8 mouse cellular contexts compared by ENCODE assay signal in genomic region chr7:19823256-19824181, GRCm38 (mm10). TPM values are rescaled to one million over a fixed set of nuclear protein-coding genes. Genes with fewer than 3 reads are reported as not detected.
DNase-seq lines count a peak whose midpoint lies in the region; ATAC-seq and TF ChIP-seq lines count a peak whose summit lies in the region.

No protein-coding gene starts in this region.

- H3K36me3 ChIP-seq in spleen, adult 2 months (ENCODE audit: control insufficient read depth, insufficient read depth, low read length): 0 out of 2 replicates have a peak, but pooled peaks cover 2% of the 10 kb centered on the region
- no peaks in the 10 kb centered on the region for H3K36me3 ChIP-seq in embryonic facial prominence, embryonic 11.5 days (replicated peaks; ENCODE audit: control insufficient read depth, insufficient read depth, low read depth, low read length)

- peak overlapping the region; percentile 15; the same call in 1 of the 2 replicates for H3K9ac ChIP-seq in embryonic facial prominence, embryonic 11.5 days (replicated peaks; ENCODE audit: low read length)

- no peak for DNase-seq in spleen, adult 2 months (ENCODE audit: low read depth in 1 of 2, low spot score in 2 of 2)
- no peak for DNase-seq in spleen, postnatal 36 days (ENCODE audit: low spot score in 2 of 2)
- DNase-seq in embryonic facial prominence, embryonic 11.5 days (ENCODE audit: low spot score): no peak
- DNase-seq in kidney, postnatal 10 days: peak; percentile 47
- DNase-seq in monocyte, adult 2 months (ENCODE audit: low read depth in 1 of 2, low spot score in 2 of 2): peak; percentile 54 to 56
- DNase-seq in gastrocnemius, postnatal 25 days: no peak
- DNase-seq in ovary, postnatal 10 days (ENCODE audit: low spot score): no peak
- DNase-seq in cerebellum, postnatal 10 days: no peak

- peak overlapping the region; percentile 12; the same call in 1 of the 2 replicates for H3K4me3 ChIP-seq in spleen, adult 2 months (ENCODE audit: extremely low read depth, insufficient read depth, insufficient read length)
- no peak overlapping the region for H3K4me3 ChIP-seq in embryonic facial prominence, embryonic 11.5 days (ENCODE audit: low read depth, low read length)

- no peaks in the 10 kb centered on the region for H3K27me3 ChIP-seq in spleen, adult 2 months (ENCODE audit: control insufficient read depth, insufficient read depth, low read length)
- peaks cover 14% of the 10 kb centered on the region for H3K27me3 ChIP-seq in embryonic facial prominence, embryonic 11.5 days (ENCODE audit: control insufficient read depth, insufficient read depth, low read length)

- no peaks in the 10 kb centered on the region for H3K9me3 ChIP-seq in embryonic facial prominence, embryonic 11.5 days (replicated peaks; ENCODE audit: control insufficient read depth, low read length)

- peak overlapping the region; percentile 81 for H3K27ac ChIP-seq in spleen, adult 2 months (ENCODE audit: insufficient read depth, low read length)
- H3K27ac ChIP-seq in embryonic facial prominence, embryonic 11.5 days (replicated peaks; ENCODE audit: low read depth, low read length): peak overlapping the region; percentile 83

- no peak for TF ChIP-seq POLR2A in spleen, adult 2 months (IDR thresholded peaks at IDR 0.05; ENCODE audit: low read depth, low read length)

- no peak for ATAC-seq in embryonic facial prominence, embryonic 11.5 days (replicated peaks; ENCODE audit: insufficient number of reproducible peaks, low FRiP score, low TSS enrichment, low read depth)

- H3K4me1 ChIP-seq in spleen, adult 2 months (ENCODE audit: control insufficient read depth, insufficient read depth, insufficient read length): peaks cover 42% of the 10 kb centered on the region
- peaks cover 8% of the 10 kb centered on the region; the same call in 1 of the 2 replicates for H3K4me1 ChIP-seq in embryonic facial prominence, embryonic 11.5 days (ENCODE audit: control insufficient read depth, insufficient read depth, low read length)

- peak overlapping the region; percentile 23; the same call in 1 of the 2 replicates for H3K4me2 ChIP-seq in embryonic facial prominence, embryonic 11.5 days (ENCODE audit: low read depth, low read length)

- 24% methylated on average over 16 of the region's 16 CpGs for WGBS in spleen, adult 2 months
- WGBS in embryonic facial prominence, embryonic 11.5 days: 17% methylated on average over 16 of the region's 16 CpGs

- no peak for TF ChIP-seq CTCF in spleen, adult 2 months (IDR thresholded peaks at IDR 0.05; ENCODE audit: extremely low read depth, insufficient read depth, insufficient read length, insufficient replicate concordance)

RNA-seq across cellular contexts. Expression of gene Bcl3, which starts 0.9 kb away (rescaled TPM):
- 102 and 149 TPM in 2 replicates for polyA plus RNA-seq in spleen, adult 2 months (2012; rRNA removed)
- 1.4 and 2.2 TPM in 2 replicates for polyA plus RNA-seq in embryonic facial prominence, embryonic 11.5 days (2014; fragmentation: Nextera tagmentation; extraction: Ambion mirVana)
- total RNA-seq in gastrocnemius, postnatal 25 days (2021): 1 to 10 TPM; 1.2 TPM

RNA-seq across cellular contexts. Expression of gene Cblc, which starts 26.9 kb away (rescaled TPM):
- 1.4 TPM in 2 replicates for polyA plus RNA-seq in spleen, adult 2 months (2012; rRNA removed)
- polyA plus RNA-seq in embryonic facial prominence, embryonic 11.5 days (2014; fragmentation: Nextera tagmentation; extraction: Ambion mirVana): 1.1 and 1.7 TPM in 2 replicates
- total RNA-seq in gastrocnemius, postnatal 25 days (2021): not detected

RNA-seq across cellular contexts. Expression of gene Gm19345, which starts 28.3 kb away (rescaled TPM):
- 0.45 TPM in 1 of 2 replicates, not detected in the other for polyA plus RNA-seq in spleen, adult 2 months (2012; rRNA removed)
- not detected in 2 replicates for polyA plus RNA-seq in embryonic facial prominence, embryonic 11.5 days (2014; fragmentation: Nextera tagmentation; extraction: Ambion mirVana)
- not detected for total RNA-seq in gastrocnemius, postnatal 25 days (2021)

RNA-seq across cellular contexts. Expression of gene Ceacam16, which starts 37.6 kb away (rescaled TPM):
- polyA plus RNA-seq in spleen, adult 2 months (2012; rRNA removed): 17.0 and 21.7 TPM in 2 replicates
- polyA plus RNA-seq in embryonic facial prominence, embryonic 11.5 days (2014; fragmentation: Nextera tagmentation; extraction: Ambion mirVana): not detected in 2 replicates
- total RNA-seq in gastrocnemius, postnatal 25 days (2021): not detected

RNA-seq across cellular contexts. Expression of gene Bcam, which starts 52.7 kb away (rescaled TPM):
- polyA plus RNA-seq in spleen, adult 2 months (2012; rRNA removed): 30.1 and 39.8 TPM in 2 replicates
- polyA plus RNA-seq in embryonic facial prominence, embryonic 11.5 days (2014; fragmentation: Nextera tagmentation; extraction: Ambion mirVana): 43.8 and 52.0 TPM in 2 replicates
- 10 to 100 TPM; 25.3 to 33.9 TPM for total RNA-seq in gastrocnemius, postnatal 25 days (2021)

Comparison
In these comparisons a context has a peak if more than half of its experiments do, and no peak if none do; other contexts are left out.
1. DNase-seq: peak in kidney, postnatal 10 days (single experiment) and monocyte, adult 2 months (2 of 2); none in spleen, adult 2 months (0 of 2), spleen, postnatal 36 days (0 of 2), embryonic facial prominence, embryonic 11.5 days (single experiment), gastrocnemius, postnatal 25 days (single experiment), ovary, postnatal 10 days (single experiment) and cerebellum, postnatal 10 days (0 of 2).
2. RNA of gene Bcl3, which starts 0.9 kb away (polyA plus RNA-seq): 102 to 149 TPM in spleen, adult 2 months; 1.4 to 2.2 TPM in embryonic facial prominence, embryonic 11.5 days; every median in the first group is over 10 times any median in the second.